Mouse (Mus musculus) brain, embryonic 18.5 days (tissue): ENCODE measurements at regions not wholly inside any gene's neighbourhood (a gene's known extent, or its start where the extent isn't known, plus 50 kb on each side); places are given as distances from the start of the nearest gene placed in this dataset.
A peak's percentile ranks its signal among the peaks of the same experiment; 100 is the strongest.
"Not testable (repeated sequence)": the region's sequence is repeated elsewhere in the genome, so short reads cannot be mapped to it uniquely, and the experiment has no call there.

ENCODE experiments used
- DNase-seq: peaks from one replicate; pipeline ENCODE4 v3.0.0-alpha.2; 2012; ENCODE audit warnings: low read depth, low spot score

GRCm38 (mm10) chr13:61957197-61957596 lies 172.5 kb upstream of the Zfp808 start:
- DNase-seq = not testable (repeated sequence)

DNA sequence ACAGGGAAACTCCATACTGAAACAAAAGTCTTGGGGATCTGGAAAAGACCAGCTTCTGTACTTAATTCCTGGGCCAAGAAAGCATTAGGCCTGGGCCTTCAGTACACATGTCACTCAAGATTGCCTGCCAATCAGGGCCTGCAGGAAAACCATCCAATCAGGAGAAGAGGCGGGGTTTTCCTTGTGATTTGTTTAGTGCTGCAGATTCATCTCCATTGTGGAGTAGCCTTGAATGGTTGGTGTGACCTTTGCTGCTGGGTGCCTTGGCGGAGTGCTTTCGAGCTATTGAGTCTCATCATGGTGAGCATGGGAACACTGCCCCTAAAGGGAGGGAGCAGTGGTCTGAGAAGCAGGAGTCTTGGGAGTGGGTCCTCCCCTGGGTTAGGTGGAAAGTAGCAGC lies 150.8 kb upstream of the Zfp808 start:
- DNase-seq = not testable (repeated sequence)

DNA sequence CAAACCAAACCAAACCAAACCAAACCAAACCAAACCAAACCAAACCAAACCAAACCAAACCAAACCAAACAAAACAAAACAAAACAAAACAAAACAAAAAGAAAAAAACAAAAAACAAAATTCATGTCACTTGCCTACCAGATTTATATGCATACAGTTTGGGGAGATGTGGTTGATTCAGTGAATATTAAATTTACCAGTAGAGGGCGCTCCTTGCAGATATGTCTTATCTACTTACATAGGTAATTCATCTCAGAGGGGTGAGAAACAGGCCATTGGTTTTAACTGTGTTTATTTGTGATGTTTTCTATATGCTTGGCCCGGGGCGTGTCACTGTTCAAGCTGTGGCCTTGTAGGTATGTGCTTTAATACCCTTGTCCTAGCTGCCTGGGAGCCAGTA lies 133.2 kb upstream of the Zfp808 start:
- DNase-seq = not testable (repeated sequence)

- DNase-seq = not testable (repeated sequence)
These were observed 130.9 kb upstream of the Zfp808 start for GRCm38 (mm10) chr13:61998803-61999202.

GRCm38 (mm10) chr13:62007321-62007720 lies 122.4 kb upstream of the Zfp808 start:
- not testable (repeated sequence) for DNase-seq

- peak; percentile 39 for DNase-seq
These were observed 114.1 kb upstream of the Zfp808 start for GRCm38 (mm10) chr13:62015424-62016167.

- DNase-seq = not testable (repeated sequence)
These were observed 113.6 kb upstream of the Zfp808 start for GRCm38 (mm10) chr13:62016168-62016502.

GRCm38 (mm10) chr13:62037646-62038045 lies 92.0 kb upstream of the Zfp808 start:
- DNase-seq = not testable (repeated sequence)

DNA sequence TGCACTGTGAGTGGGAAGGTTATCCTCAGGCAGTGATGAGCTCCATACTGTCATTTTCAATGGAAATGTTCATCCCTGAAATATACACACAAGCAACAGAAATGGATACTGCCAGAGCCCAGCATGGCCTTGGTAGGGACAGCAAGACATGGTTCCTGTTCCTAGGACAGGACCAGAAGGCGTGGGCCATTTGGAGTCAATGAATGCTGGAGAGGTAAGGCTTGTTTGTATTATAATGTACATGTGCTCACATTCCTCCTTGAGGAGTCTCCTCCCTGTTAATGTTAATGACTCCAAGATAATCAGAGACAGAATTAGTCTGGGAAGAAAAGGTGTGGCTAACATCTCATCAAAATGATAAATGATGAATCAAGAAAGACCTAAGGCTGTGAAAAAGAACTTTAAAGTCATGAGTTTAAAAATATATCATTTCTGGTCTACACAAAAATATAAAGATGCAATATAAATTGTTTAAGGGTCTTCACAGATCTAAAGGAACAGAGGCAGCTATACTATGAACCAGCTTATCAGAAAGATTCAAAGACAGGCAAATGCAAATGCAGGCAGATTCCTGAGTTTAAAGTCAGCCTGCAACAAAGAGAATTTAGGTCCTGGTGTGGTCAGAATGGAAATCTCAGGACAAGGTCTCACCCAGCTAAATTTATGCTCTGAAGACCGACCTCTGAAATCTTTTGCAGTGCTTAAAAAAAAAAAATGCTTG lies 51.6 kb upstream of the Zfp808 start:
- not testable (repeated sequence) for DNase-seq

GRCm38 (mm10) chr13:62078893-62079292 lies 50.8 kb upstream of the Zfp808 start:
- not testable (repeated sequence) for DNase-seq
